Mouse (Mus musculus) B cell, adult 62 days (primary cell): ENCODE measurements around the gene Vmn1r199. TPM values are rescaled to one million over a fixed set of nuclear protein-coding genes. Genes with fewer than 3 reads are reported as not detected.

Experiments used
- total RNA-seq: library from RNA; stranded (reverse); gene quantifications from 4 replicates; pipeline ENCODE4 v1.2.4, GENCODE M21; 2023

The Vmn1r199 gene
- not detected in 4 replicates for total RNA-seq

GRCm38 (mm10) chr13:22379518-22379917, at the start of gene Vmn1r199:
Gene Vmn1r199, plus strand, starts transcription at chr13:22379818.

GRCm38 (mm10) chr13:22350064-22350463, 29.6 kb upstream of the Vmn1r199 start, which contains the start of gene Vmn1r198:
Gene Vmn1r198, plus strand, starts transcription at chr13:22350364.

GRCm38 (mm10) chr13:22390073-22390472, 10.5 kb downstream of the Vmn1r199 start, which contains the start of gene Vmn1r200:
Gene Vmn1r200, plus strand, starts transcription at chr13:22390373.

Other genes with a start within 250 kb of the Vmn1r199 start
- not detected in 4 replicates for gene Vmn1r191, start 195.8 kb upstream of the Vmn1r199 start, total RNA-seq
- not detected in 4 replicates for gene Vmn1r192, start 188.7 kb upstream of the Vmn1r199 start, total RNA-seq
- not detected in 4 replicates for gene Vmn1r193, start 156.7 kb upstream of the Vmn1r199 start, total RNA-seq
- not detected in 4 replicates for gene Vmn1r194, start 135.6 kb upstream of the Vmn1r199 start, total RNA-seq
- gene Vmn1r195, start 109.3 kb upstream of the Vmn1r199 start, total RNA-seq, result not detected in 4 replicates
- gene Vmn1r196, start 89.9 kb upstream of the Vmn1r199 start, total RNA-seq, result not detected in 4 replicates
- gene Vmn1r197, start 55.2 kb upstream of the Vmn1r199 start, total RNA-seq, result not detected in 4 replicates
- not detected in 4 replicates for gene Vmn1r198, start 29.5 kb upstream of the Vmn1r199 start, total RNA-seq
- not detected in 4 replicates for gene Vmn1r200, start 10.6 kb downstream of the Vmn1r199 start, total RNA-seq
- not detected in 4 replicates for gene Vmn1r201, start 92.1 kb downstream of the Vmn1r199 start, total RNA-seq
- gene Vmn1r202, start 125.6 kb downstream of the Vmn1r199 start, total RNA-seq, result 0.09 TPM in 1 of 4 replicates, not detected in the others
- gene Vmn1r203, start 138.3 kb downstream of the Vmn1r199 start, total RNA-seq, result not detected in 4 replicates
- not detected in 4 replicates for gene Vmn1r204, start 173.4 kb downstream of the Vmn1r199 start, total RNA-seq
- gene Vmn1r205, start 213.2 kb downstream of the Vmn1r199 start, total RNA-seq, result not detected in 4 replicates
- gene Vmn1r206, start 244.4 kb downstream of the Vmn1r199 start, total RNA-seq, result not detected in 4 replicates